Mouse (Mus musculus): Measurements from ENCODE around the gene Eef2kmt.
"Not testable (repeated sequence)": the region's sequence is repeated elsewhere in the genome, so short reads cannot be mapped to it uniquely, and the experiment has no call there.

The Eef2kmt gene

DNA sequence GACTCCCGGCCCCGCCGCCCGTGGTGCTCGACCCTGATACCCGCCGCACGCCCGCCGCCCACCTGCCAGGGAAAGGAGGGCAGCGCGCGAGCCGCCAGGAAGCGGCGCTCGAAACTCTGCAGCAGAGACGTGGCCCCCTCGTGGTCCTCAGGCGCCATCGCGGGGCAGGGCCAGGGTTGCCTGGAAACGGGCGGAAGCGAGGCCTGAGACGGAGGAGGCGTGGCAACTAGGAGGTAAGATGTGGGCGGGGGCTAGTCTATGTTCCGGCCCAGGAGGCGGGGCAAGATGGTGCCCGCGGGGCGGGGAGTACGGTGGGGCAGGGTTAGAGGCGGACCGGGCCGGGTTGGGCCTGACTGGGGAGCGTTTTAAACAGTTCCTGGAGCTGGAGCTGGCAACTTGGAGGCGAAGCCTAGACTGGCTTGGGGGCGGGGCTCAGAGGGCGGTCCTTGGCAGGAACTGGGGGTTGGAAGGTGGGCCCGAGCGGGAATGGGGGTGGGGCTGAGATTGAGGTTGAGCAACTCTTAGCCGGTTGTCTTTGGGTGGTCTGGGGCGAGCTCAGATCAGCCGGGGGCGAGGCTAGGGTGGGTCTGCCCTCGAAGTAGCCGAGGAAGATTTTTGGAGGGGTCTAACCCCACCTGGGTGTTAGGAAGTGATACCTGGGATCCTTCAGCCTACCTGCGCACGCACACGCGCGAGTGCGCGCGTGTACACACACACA is at the start of gene Eef2kmt:
TSS of gene Eef2kmt (minus strand) at position 205 of the 718 bp plus-strand sequence.
- DNase-seq (ENCODE audit: low spot score in 2 of 2): peak; percentile 96 to 98

DNA sequence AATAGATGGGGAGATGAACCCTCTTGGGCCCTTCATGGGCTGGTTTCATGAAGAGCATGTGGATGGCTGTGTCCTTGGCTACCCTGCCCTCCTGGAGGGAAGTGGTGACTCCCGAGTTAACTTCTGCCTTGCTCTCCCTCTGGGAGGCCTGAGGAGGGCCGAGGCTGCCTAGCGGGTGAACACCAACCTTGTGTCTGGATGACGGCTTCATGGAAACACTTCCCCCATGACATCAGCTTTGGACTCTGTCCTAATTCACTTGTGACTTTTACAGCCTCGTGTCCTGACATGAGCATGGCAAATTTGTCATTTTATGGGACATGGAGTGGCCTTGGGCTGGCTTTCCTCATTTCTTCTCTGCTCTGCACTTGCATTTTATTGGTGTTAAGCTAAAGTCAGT is 39.5 kb upstream of the Eef2kmt start:
- no peak for DNase-seq (ENCODE audit: low spot score in 2 of 2)

DNA sequence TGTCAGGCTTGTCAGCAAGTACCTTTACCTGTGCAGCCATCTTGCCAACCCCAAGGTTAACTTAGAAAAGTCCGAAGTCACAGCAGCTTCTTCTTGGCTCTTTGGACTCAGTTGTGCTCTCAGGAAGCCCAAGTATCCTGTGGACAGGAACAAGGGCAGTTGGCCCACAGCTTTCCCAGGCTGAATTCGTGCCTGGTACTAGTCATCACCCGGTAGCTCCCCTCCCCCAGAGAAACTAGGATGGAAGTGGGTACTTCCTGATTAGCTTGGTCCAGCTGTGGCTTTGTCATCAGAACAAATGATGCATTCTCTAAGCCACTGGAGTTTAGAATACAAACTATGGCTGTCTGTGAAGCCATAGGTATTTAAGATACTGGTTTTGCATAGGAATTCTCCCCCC is 29.6 kb upstream of the Eef2kmt start:
- no peak for DNase-seq (ENCODE audit: low spot score in 2 of 2)

DNA sequence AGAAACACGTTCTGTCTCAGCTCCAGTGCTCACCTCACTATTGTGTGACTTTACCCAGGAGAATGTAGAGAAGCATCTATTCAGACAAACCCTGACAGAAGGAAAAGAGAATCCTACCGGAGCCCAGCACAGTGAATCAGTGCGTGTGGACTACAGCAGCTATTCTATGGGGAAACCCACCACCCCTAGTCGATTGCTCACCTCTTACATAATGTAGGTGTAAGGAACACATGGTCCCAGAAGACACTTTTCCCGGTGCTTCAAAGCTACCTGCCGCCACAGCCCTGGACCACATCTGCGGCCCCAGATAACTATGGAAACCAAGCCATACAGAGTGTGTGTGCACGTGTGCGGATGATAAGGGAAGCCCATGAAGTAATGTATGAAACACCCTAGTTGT is 26.9 kb upstream of the Eef2kmt start:
- DNase-seq (ENCODE audit: low spot score in 2 of 2): no peak

DNA sequence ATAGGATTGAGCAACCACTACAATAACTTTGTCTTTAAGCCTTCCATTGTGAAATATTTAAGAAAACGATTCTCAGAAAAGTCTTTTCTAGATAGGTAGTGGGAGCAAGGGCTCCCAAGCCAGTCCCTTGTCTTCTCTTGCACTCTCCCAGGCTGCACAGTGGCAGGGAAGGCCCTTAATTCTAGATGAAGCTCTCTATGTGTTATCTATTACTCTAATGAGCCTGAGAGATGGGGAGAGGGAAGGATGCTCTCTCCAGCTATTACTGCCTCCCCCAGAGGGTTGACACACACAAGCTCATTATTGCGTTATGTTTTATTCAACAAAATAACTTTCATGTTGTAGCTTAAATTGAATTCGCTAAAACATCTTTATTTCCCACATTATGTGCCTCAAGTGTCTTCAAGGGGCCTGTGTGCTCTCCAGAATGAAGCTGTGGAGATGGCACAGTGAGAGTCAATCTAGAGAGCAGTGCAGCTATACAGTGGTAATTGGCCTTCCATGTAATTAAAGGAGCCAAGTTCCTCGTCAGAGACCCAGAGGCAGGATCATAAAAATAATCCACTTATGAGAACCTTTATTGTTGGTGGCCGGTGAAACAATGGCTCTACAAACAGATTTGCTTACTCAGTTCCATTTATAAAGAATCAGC is 23.9 kb upstream of the Eef2kmt start:
- no peak for DNase-seq (ENCODE audit: low spot score in 2 of 2)

DNA sequence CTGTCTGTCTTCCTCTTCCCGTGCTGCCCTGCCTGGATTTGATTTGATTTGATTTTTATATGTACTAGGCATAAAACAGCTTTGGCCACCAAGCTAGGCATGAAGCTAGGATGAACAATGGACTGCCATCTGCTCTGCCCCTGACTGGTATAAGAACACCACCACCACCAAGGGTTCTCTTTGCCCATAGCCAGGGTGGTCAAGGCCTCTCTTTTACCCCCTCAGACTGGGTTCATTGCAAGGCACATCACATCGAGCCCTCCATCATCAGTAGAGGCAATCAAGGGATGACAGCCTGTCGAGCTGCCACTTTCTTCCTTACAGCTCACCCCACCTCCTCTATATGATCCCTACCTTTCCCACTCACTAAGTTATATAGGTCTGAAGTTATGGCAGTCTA is 16.6 kb upstream of the Eef2kmt start:
- no peak for DNase-seq (ENCODE audit: low spot score in 2 of 2)

DNA sequence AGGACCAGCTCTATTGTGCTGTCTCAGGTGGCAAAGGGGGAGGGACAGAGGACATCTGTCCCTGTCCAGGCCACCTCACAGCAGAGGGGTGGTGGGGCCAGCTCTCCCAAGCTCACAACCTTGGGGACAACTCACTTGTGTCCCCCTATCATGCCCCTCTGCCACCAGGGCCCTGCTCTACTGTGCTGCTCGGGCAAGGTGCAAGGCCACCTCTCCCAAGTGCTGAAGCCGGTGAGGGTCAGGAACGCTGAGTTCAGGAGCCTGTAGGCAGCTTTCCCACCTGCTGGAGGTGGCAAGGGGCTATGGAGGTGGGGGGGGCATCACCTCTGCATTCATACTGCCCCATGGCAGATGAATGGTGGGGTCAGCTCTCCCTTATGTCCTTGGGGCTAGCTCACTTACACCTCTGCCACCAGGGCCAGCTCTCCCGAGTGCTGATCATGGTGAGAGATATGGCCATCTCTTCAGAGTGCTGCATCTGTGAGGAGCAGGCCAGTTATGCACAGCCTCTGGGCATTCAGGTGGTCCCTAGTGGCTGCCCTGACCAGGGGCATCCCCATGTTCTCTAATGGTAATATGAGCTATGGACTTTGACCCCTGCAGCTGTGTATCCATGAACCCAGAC is 15.7 kb upstream of the Eef2kmt start:
- DNase-seq (ENCODE audit: low spot score in 2 of 2): no peak

DNA sequence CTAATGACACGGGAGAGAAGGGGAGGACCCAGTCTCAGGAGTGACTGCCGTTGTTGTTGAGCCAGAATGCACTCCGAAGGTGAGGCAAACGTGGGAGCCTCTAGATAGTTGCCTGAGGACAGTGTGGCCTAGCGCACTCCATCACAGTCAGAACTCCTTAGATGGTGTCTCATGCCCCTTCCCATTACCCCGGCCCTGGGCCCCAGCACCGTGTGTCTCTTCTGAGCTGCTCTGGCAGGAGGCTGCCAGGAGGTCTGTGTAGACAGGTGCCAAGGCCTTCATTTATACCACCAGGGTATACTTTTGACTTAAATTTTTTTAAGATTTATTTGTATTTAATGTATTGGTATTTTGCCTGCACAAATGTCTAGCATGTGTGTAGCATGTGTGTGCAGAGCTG is 8.1 kb upstream of the Eef2kmt start:
- no peak for DNase-seq (ENCODE audit: low spot score in 2 of 2)

DNA sequence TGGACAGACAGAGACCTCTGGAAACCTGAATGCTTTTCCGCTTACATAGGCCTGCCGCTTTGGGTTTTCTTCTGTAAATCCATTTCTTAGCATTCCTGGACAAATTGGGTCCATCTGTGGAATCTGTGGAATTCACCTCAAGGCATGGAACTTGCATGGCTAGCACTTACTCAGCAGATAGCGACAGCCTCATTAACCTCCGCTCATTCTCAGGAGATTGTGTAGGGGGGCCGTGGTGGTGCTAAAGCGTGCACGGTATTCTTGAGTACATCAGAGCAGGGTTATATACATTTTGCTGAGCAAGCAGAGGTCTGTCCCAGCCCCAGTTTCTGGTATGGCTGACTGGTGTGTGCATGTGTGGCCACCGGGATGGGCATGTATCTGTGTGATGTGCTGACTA is 7.4 kb upstream of the Eef2kmt start:
- no peak for DNase-seq (ENCODE audit: low spot score in 2 of 2)

DNA sequence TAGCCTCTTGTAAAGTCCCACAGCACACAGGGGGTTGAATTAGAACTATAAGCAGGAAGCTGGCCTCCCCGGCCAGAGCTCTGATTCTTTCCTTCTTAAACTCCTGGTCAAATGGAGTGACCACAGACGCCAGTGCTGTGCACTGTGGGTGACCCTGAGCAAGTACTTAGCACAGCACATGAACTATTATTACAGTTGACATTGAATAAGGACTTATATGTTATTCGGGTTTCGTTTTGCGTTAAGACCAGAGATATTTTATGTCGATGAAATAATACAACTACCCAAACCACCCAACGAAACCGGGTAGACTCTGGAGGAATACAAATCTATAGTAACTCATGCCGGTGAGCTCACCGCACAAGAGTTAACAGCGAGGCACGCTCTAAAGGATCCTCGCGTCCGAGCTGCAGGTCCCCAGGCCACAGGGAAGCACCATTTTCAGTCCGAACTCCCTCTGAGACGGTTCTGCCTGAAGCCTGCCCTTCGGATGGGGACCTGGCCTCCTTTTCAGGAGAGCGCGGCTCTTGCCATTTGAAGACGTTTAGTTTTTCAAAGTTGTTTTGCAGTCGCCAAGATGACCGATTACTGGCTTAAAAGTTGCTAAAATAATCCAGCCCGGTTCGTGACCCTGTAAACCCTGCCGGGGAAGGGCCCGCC is 572 bp downstream of the Eef2kmt start:
- no peak for DNase-seq (ENCODE audit: low spot score in 2 of 2)

DNA sequence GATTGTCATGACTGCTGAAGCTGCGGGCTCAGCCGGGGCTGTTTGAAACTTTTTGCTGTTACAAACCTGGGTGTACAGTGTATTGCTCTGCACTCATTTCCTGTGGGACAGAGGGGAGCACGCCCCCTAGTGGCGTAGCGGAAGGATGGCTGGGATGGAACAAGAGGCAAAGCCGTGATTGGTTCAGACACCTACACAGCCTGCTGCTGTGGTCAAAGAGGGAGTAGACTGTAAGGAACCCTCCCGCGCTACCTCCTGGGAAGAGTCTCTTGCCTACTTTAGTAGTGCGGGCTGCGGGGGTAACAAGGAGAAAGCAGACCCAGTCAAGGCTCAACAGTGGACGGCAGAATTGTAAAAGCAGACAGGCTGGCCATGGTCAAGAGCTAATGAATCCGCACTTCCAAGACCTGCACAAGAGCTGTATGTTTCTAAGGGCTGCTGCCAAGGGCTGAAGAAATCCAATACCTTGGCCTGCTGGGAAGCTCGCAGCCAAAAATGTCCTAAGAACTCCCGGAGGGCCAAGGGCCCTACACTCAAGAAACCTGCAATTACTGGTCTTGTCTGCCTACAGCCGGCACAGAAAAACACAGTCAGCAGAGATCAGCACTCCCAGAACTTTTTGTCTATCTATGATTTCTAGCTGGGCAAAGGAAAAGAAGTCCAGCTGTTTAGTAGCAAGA is 1.3 kb downstream of the Eef2kmt start:
- DNase-seq (ENCODE audit: low spot score in 2 of 2): peak; percentile 58 to 60

DNA sequence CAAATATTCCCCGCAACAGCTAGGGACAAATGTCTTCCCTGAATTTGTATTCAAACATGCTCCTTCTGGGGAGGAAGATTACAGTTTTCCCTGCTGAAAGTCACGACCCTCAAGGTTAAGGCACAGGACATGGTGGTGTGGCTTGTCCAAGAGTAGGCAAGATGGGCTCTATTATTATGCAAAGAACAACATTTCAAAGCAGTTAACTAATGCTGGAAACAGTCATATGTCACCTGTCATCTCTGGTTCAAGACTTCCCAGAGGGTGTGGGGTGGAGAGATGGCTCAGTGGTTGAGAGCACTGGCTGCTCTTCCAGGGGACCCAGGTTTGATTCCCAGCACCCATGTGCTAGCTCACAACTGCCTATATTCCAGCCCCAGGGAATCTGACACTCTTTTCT is 3.5 kb downstream of the Eef2kmt start:
- no peak for DNase-seq (ENCODE audit: low spot score in 2 of 2)

DNA sequence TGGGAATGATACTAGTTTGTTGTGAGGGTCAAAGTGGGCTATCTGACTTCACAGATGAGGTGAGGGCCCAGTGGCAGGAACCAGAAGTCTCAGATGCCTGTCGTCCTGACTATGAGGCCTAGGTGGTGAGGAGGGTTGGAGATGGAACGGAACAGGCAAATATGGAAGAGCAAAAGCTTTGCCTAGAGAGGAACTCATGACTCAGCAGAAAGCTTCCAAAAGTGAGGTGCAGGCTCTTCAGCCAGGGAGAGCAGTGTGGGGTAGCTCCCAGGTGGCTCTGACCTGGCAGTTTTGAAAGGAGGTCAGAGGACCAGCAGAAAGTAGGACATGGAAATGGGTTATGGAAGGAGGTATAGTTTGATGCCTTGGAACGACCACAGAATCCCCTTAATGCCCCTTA is 4.9 kb downstream of the Eef2kmt start:
- no peak for DNase-seq (ENCODE audit: low spot score in 2 of 2)

DNA sequence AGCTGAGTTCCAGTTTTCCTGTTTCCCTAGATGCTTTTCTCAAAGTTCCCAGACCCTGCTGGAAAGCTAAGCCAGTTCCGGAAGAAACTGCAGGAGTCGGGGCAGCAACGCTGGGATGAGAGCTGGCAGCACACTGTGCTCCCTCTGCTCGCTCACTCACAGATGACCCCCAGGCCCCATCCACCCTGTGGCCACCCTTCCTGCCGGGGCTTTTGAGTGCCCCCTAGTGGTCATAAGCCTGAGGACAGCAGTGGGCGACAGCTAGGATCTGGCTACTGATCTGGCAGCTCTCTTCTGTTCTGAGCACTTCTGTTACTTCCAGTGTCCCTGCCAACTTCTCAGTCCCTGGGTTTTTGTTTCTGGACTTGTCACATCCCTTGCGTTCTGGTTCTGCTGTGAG is 11.4 kb downstream of the Eef2kmt start:
- peak in 1 of 2 experiments; percentile 53 for DNase-seq (ENCODE audit: low spot score in 2 of 2)

DNA sequence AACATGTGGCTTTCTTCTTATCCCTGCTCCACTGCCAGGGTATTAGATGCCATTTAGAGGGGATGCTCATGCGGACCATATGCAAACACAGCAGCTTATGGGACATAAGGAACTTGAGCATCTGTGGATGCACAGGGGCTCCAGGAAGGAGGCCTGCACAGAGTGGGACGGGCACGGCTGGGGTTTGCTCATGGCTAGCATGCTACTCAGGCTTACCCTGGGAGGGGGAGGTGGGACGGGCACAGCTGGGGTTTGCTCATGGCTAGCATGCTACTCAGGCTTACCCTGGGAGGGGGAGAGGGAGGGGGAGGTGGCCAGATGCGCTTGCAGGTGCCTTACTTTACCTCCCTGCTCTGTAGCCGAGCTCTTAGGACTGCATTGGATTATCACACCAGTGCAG is 12.9 kb downstream of the Eef2kmt start:
- no peak for DNase-seq (ENCODE audit: low spot score in 2 of 2)

DNA sequence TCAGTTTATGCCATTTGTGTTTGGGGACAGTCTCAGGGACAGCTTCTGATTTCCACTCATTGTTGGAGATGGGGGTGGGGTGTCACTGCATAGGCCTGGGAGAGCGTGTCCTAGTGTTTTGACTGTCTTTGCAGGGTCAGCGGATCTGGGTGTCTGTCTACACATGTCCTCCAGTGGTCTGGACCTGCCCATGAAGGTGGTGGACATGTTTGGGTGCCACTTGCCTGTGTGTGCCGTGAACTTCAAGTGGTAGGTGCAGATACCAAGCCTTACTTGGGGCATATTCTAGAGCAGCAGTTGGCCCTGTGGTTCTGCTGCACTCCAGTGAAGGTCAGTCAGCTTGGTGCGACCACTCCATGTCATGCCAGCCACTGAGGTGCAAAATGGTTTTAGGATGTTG is 13.4 kb downstream of the Eef2kmt start:
- DNase-seq (ENCODE audit: low spot score in 2 of 2): no peak

DNA sequence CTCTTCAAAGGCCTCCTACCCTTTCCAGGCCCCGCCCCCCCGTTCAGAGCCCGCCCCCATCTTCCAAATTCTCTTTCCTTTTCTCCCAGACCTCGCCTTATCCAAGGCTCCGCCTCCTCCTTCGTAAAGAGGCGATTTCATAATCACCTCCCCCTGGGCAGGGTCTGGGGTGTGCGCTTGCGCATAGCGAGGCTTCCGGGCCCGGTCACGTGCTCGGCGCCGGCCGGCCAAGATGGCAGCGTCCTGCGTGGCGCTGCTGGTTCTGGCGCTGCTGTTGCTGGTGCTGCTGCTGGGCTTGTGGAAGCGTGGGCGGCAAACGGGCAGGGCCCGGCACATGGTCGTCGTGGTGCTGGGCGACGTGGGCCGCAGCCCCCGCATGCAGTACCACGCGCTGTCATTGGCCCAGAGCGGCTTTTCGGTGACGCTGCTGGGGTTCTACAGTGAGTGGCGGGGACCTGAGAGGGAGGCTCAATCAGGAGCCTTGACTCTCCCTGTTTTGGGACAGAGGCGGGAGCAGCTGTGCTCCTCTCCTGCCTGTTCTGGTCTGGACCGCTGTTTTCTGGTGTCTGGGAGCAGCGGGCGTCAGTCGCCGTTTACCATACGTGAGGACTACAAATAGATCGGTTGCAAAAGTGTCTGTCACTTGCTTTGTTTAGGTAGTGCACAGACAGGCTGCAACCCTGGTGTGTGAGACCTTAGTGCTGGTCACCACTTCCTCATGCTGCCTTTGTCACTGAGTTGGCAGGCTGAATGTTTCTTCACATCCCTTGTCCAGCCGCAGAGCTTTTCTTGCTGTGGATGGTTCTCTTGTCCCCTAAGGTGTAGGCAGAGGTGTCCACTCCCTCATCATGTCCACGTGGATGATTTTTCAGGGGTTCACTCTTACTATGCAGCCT is 22.1 kb downstream of the Eef2kmt start, which contains the start of gene Alg1:
TSS of gene Alg1 (plus strand) at position 204 of the 896 bp plus-strand sequence.
- DNase-seq (ENCODE audit: low spot score in 2 of 2): peak; percentile 90 to 93

DNA sequence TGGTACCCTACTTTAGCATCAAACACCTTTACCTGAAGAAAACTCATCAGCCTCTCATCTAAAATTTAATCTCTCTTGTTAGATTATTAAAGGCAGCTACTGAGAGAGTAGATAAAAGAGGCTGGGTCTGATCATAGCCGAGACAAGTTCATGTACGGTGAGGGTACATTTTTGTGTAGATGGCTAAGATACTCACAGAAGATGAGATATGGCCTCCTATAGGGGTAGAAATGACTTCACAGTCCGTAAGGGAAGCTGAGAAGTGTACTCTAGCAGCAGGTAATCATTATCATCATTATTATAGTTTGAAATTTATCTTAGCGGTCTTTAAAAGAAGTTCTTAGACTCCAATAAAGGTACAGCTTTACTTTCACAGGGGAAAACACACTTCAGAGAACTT is 22.8 kb downstream of the Eef2kmt start:
- no peak for DNase-seq (ENCODE audit: low spot score in 2 of 2)

DNA sequence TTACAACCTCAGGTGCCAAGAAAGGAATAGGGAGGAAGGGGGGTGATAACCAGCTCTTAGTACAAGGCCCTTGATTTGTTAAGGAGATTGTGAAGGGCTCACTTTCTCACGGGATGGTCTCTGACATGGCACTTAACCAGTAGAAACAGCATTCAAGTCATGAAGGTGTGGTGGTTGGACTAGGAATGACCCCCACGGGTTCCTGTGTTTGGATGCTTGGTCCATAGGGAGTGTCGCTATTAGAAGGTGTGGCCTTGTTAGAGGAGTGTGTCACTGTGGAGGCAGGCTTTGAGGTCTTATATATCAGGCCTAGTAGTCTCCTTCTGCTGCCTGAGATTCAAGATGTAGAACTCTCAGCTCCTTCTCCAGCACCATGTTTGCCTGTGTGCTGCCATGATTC is 27.7 kb downstream of the Eef2kmt start:
- not testable (repeated sequence) for DNase-seq (ENCODE audit: low spot score in 2 of 2)

DNA sequence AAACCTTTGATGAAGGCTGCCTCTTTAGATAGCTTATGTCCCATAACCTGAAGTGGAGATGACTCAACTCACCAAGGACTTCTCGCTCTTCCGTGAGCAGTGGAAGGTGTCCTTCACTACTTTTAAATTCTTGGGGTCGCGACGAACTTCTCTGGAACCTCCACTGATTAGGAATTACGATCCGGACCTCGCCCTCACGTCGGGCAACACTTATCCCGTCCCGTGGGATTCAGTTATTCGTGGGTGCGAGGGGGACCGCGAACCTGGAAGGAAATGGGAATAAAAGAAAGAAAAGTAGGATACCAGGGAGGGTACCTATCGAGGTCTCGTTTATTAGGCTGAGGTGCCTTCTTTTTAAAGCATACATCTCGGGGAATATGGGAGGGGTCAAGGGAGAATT is 28.3 kb downstream of the Eef2kmt start:
- not testable (repeated sequence) for DNase-seq (ENCODE audit: low spot score in 2 of 2)

DNA sequence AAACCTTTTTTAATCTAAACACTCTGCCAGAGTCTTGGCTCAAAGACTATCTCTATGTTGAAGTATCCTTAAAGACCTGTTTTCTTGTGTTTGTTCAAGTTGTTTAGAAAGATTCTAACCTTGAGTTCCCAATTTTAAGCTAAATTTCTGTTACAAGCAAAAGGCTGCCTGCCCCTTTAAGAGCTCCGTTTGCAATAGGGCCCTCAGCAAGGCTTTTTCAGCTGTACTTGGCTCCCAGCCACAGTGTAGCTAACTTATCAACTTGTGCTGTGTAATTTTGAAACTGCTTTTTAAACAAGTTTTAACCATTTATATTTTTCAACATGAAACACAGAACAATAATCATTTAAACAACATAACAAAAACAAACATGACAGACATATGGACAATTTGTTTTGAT is 29.2 kb downstream of the Eef2kmt start:
- DNase-seq (ENCODE audit: low spot score in 2 of 2): not testable (repeated sequence)
